10 mouse cellular contexts compared by ENCODE assay signal in the genomic region with DNA sequence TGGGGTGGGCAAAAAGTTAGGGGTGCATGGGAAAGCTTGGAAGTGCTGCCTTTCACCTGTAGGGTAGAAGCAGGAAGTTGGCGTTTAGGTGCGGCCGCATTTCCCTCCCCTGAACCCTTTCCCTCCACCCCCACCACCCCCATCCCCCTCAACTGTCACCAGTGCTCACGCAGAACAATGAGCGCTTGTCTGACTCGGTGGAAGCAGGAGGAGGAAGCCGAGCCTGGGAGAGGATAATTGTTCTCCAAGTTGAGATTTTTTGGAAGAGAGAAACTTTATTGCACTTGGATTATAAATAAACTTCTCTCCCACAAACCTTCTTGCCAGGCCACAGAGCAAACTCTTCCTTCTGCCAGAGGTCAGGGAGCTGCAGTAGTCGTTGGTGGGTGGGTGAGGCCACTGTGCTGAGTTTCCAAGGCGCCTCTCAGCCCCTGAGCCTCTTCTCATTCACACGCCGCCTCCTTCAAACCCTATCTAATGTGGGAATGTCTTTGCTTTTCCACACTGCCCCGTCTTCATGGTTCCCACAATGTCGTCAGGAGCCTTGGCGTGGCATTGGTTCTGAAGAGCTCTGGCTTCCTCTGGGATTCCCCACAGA.
DNase-seq lines count a peak whose midpoint lies in the region; ATAC-seq and TF ChIP-seq lines count a peak whose summit lies in the region.
"Had no signal": no experiment of that assay in that cellular context is flagged by ENCODE, and none has a peak within 500 bp of the region (broad histone marks: within the 10 kb centered on the region; RNA-seq: fewer than 3 reads in every experiment).

No protein-coding gene starts in this region.

- H3K27ac ChIP-seq in heart, embryonic 13.5 days (replicated peaks) = peak overlapping the region; percentile 71
- H3K27ac ChIP-seq in heart, adult 2 months = no peak overlapping the region
- no peak overlapping the region for H3K27ac ChIP-seq in lung, postnatal 0 days (ENCODE audit: low read length)
- peak overlapping the region; percentile 44 for H3K27ac ChIP-seq in embryonic facial prominence, embryonic 14.5 days (replicated peaks; ENCODE audit: low read depth, low read length)
- no peak overlapping the region; the same call in 1 of the 2 replicates for H3K27ac ChIP-seq in left cerebral cortex, adult 2 months
- H3K27ac ChIP-seq: limb, embryonic 12.5 days had no signal

- peak overlapping the region; percentile 61 for H3K9ac ChIP-seq in heart, embryonic 13.5 days
- no peak overlapping the region for H3K9ac ChIP-seq in heart, adult 2 months (ENCODE audit: low read depth, low read length)
- no peak overlapping the region for H3K9ac ChIP-seq in lung, postnatal 0 days (replicated peaks; ENCODE audit: low read depth)
- no peak overlapping the region for H3K9ac ChIP-seq in embryonic facial prominence, embryonic 14.5 days (ENCODE audit: low read depth, low read length)
- H3K9ac ChIP-seq: limb, embryonic 12.5 days had no signal

- no peak for TF ChIP-seq CTCF in heart, adult 2 months (IDR thresholded peaks at IDR 0.05)
- no peak for TF ChIP-seq CTCF in lung, postnatal 0 days (IDR thresholded peaks at IDR 0.05)
- TF ChIP-seq CTCF in left cerebral cortex, adult 2 months (IDR thresholded peaks at IDR 0.05) = no peak

- 23% methylated on average over 14 of the region's 14 CpGs for WGBS in heart, embryonic 13.5 days
- WGBS in heart, adult 2 months = 22% methylated on average over 14 of the region's 14 CpGs
- 22% methylated on average over 14 of the region's 14 CpGs for WGBS in lung, postnatal 0 days
- 26% methylated on average over 11 of the region's 14 CpGs for WGBS in embryonic facial prominence, embryonic 14.5 days

- no peaks in the 10 kb centered on the region for H3K79me2 ChIP-seq in heart, adult 2 months (replicated peaks; ENCODE audit: control insufficient read depth, insufficient read depth, low read length)

- no peaks in the 10 kb centered on the region for H3K9me3 ChIP-seq in heart, embryonic 13.5 days
- no peaks in the 10 kb centered on the region for H3K9me3 ChIP-seq in lung, postnatal 0 days (ENCODE audit: low read length)
- no peaks in the 10 kb centered on the region for H3K9me3 ChIP-seq in embryonic facial prominence, embryonic 14.5 days (ENCODE audit: control insufficient read depth, low read length)
- H3K9me3 ChIP-seq: limb, embryonic 12.5 days had no signal

- no peak for ATAC-seq in heart, embryonic 13.5 days (ENCODE audit: extremely low read depth, insufficient number of reproducible peaks, low FRiP score, low TSS enrichment)
- ATAC-seq in lung, postnatal 0 days = no peak
- no peak for ATAC-seq in embryonic facial prominence, embryonic 14.5 days (ENCODE audit: low read depth)

- peaks cover 81% of the 10 kb centered on the region for H3K4me1 ChIP-seq in heart, embryonic 13.5 days
- H3K4me1 ChIP-seq in heart, adult 2 months (ENCODE audit: control insufficient read depth, insufficient read depth, low read length) = peaks cover 14% of the 10 kb centered on the region
- H3K4me1 ChIP-seq in lung, postnatal 0 days (ENCODE audit: insufficient read depth, low read depth, low read length) = no peaks in the 10 kb centered on the region; the same call in 1 of the 2 replicates
- peaks cover 10% of the 10 kb centered on the region for H3K4me1 ChIP-seq in embryonic facial prominence, embryonic 14.5 days (ENCODE audit: control insufficient read depth, insufficient read depth, low read length)

- no peak for TF ChIP-seq POLR2A in heart, adult 2 months (IDR thresholded peaks at IDR 0.05; ENCODE audit: insufficient read depth, low read depth, low read length)

- H3K27me3 ChIP-seq in heart, embryonic 13.5 days (replicated peaks) = peaks cover 15% of the 10 kb centered on the region
- H3K27me3 ChIP-seq in heart, adult 2 months (ENCODE audit: control insufficient read depth, insufficient read depth, low read length) = no peaks in the 10 kb centered on the region
- H3K27me3 ChIP-seq in lung, postnatal 0 days (replicated peaks; ENCODE audit: insufficient read depth, low read length) = no peaks in the 10 kb centered on the region
- no peaks in the 10 kb centered on the region for H3K27me3 ChIP-seq in embryonic facial prominence, embryonic 14.5 days (replicated peaks; ENCODE audit: control insufficient read depth, insufficient read depth, low read length)
- H3K27me3 ChIP-seq: limb, embryonic 12.5 days had no signal

- intact Hi-C loops in heart, adult 2 months (cut with DNase I) = no loop called here
- intact Hi-C loops in left cerebral cortex, adult 2 months (cut with DNase I) = no loop called here

- TF ChIP-seq EP300 in heart, adult 2 months (IDR thresholded peaks at IDR 0.05; ENCODE audit: insufficient read depth, low read depth, low read length) = no peak
- no peak for TF ChIP-seq EP300 in lung, postnatal 0 days (IDR thresholded peaks at IDR 0.05)

- no peaks in the 10 kb centered on the region for H3K36me3 ChIP-seq in heart, embryonic 13.5 days
- no peaks in the 10 kb centered on the region for H3K36me3 ChIP-seq in heart, adult 2 months (ENCODE audit: control insufficient read depth, insufficient read depth, low read length)
- H3K36me3 ChIP-seq in lung, postnatal 0 days (ENCODE audit: insufficient read depth, low read length) = no peaks in the 10 kb centered on the region
- H3K36me3 ChIP-seq in embryonic facial prominence, embryonic 14.5 days (ENCODE audit: control insufficient read depth, insufficient read depth, low read length) = no peaks in the 10 kb centered on the region
- H3K36me3 ChIP-seq: limb, embryonic 12.5 days had no signal

- peak overlapping the region; percentile 25; the same call in 1 of the 2 replicates for H3K4me2 ChIP-seq in heart, embryonic 13.5 days
- no peak overlapping the region for H3K4me2 ChIP-seq in lung, postnatal 0 days (replicated peaks; ENCODE audit: low read depth, low read length)
- no peak overlapping the region for H3K4me2 ChIP-seq in embryonic facial prominence, embryonic 14.5 days (ENCODE audit: low read depth, low read length)
- H3K4me2 ChIP-seq: limb, embryonic 12.5 days had no signal

- H3K4me3 ChIP-seq in heart, embryonic 13.5 days = no peak overlapping the region
- no peak overlapping the region for H3K4me3 ChIP-seq in heart, adult 2 months
- no peak overlapping the region for H3K4me3 ChIP-seq in lung, postnatal 0 days (ENCODE audit: low read depth, low read length)
- no peak overlapping the region for H3K4me3 ChIP-seq in embryonic facial prominence, embryonic 14.5 days (ENCODE audit: low read depth, low read length)
- no peak overlapping the region for H3K4me3 ChIP-seq in left cerebral cortex, adult 2 months
- H3K4me3 ChIP-seq: limb, embryonic 12.5 days; myocyte had no signal

- DNase-seq in heart, adult 2 months = no peak
- DNase-seq in lung, postnatal 0 days (ENCODE audit: low spot score) = peak; percentile 24
- no peak for DNase-seq in lung, postnatal 14 days
- peak; percentile 39 for DNase-seq in adipocyte (ENCODE audit: low spot score)
- DNase-seq in embryonic facial prominence, embryonic 14.5 days (ENCODE audit: low spot score) = peak; percentile 58
- DNase-seq in ovary, postnatal 36 days (ENCODE audit: low spot score) = no peak
- DNase-seq in left cerebral cortex, adult 2 months (ENCODE audit: extremely low spot score in 1 of 2, low spot score in 2 of 2) = no peak

Comparison
In these comparisons a context has a peak if more than half of its experiments do, and no peak if none do; other contexts are left out.
1. H3K27ac ChIP-seq: peak in heart, embryonic 13.5 days (single experiment) and embryonic facial prominence, embryonic 14.5 days (single experiment); none in heart, adult 2 months (single experiment), lung, postnatal 0 days (single experiment) and left cerebral cortex, adult 2 months (single experiment).
2. DNase-seq: peak in lung, postnatal 0 days (single experiment), adipocyte (single experiment) and embryonic facial prominence, embryonic 14.5 days (single experiment); none in heart, adult 2 months (0 of 2), lung, postnatal 14 days (single experiment), ovary, postnatal 36 days (single experiment) and left cerebral cortex, adult 2 months (0 of 2).